Mouse (Mus musculus) liver, embryonic 14.5 days (tissue): ENCODE results near the gene Iqschfp.

Experiments
- CTCF ChIP-seq: IDR thresholded peaks from 2 replicates; pipeline ENCODE4 v1.5.1; 2016; ENCODE audit warnings: antibody characterized with exemption, low read depth, control low read depth
- EP300 ChIP-seq: IDR thresholded peaks from 2 replicates; pipeline ENCODE4 v1.6.1; 2016; ENCODE audit warnings: antibody characterized with exemption, low read depth

DNA sequence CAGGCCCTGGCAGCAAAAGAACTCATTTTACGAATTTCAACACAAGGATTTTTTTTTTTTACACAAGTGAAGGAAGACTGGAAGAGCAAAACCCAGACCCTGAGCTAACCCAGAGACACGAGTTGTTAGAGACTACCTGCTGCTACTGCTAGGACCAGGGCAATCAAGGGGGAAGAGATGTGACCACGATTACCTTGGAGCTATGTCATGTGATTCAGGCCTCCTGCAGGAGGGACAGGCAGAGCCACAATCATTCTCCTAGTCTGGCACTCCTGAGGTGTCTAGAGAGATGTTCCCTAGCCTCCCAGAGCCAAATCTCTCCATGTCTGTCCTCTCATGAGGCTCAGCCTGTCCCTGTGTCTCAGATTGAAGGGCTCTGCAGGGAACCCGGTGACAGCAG, 634.4 kb downstream of the Iqschfp start:
- TF ChIP-seq CTCF (no peak), EP300 (no peak)
